Mouse (Mus musculus) Muller cell, postnatal 12 days (primary cell): ENCODE results near the gene Wbp1l.
"Not testable (repeated sequence)": the region's sequence is repeated elsewhere in the genome, so short reads cannot be mapped to it uniquely, and the experiment has no call there.

ENCODE experiments used
- DNase-seq: peaks from one replicate; pipeline ENCODE4 v3.0.0-alpha.2; 2015; ENCODE audit errors: inconsistent ontology term

The Wbp1l gene

GRCm38 (mm10) chr19:46598720-46599252 is at the start of gene Wbp1l:
Gene Wbp1l, plus strand, starts transcription at chr19:46599084.
- peak; percentile 100 for DNase-seq

GRCm38 (mm10) chr19:46550385-46550784 is 48.5 kb upstream of the Wbp1l start:
- no peak for DNase-seq

- no peak for DNase-seq
Measured at GRCm38 (mm10) chr19:46552496-46552895, 46.4 kb upstream of the Wbp1l start.

- peak; percentile 80 for DNase-seq
Measured at GRCm38 (mm10) chr19:46553541-46553955, 45.3 kb upstream of the Wbp1l start.

- DNase-seq = no peak
Measured at GRCm38 (mm10) chr19:46558009-46558408, 40.9 kb upstream of the Wbp1l start.

- DNase-seq = no peak
Measured at GRCm38 (mm10) chr19:46558631-46559030, 40.3 kb upstream of the Wbp1l start.

GRCm38 (mm10) chr19:46562132-46562531 is 36.8 kb upstream of the Wbp1l start:
- DNase-seq = peak; percentile 74

GRCm38 (mm10) chr19:46562581-46563515 is 36.0 kb upstream of the Wbp1l start:
- DNase-seq = no peak

- DNase-seq = peak; percentile 51
Measured at GRCm38 (mm10) chr19:46563603-46564002, 35.3 kb upstream of the Wbp1l start.

- no peak for DNase-seq
Measured at GRCm38 (mm10) chr19:46564043-46564462, 34.8 kb upstream of the Wbp1l start.

GRCm38 (mm10) chr19:46571211-46571877 is 27.5 kb upstream of the Wbp1l start:
- DNase-seq = not testable (repeated sequence)

- DNase-seq = no peak
Measured at GRCm38 (mm10) chr19:46571878-46572244, 27.0 kb upstream of the Wbp1l start.

GRCm38 (mm10) chr19:46572548-46572947 is 26.3 kb upstream of the Wbp1l start:
- DNase-seq = no peak

GRCm38 (mm10) chr19:46572951-46573937 is 25.6 kb upstream of the Wbp1l start, which contains the start of the genes Arl3 and Sfxn2:
Gene Arl3, minus strand, starts transcription at chr19:46573198.
Gene Sfxn2, plus strand, starts transcription at chr19:46573365.
- peak; percentile 98 for DNase-seq

- DNase-seq = no peak
Measured at GRCm38 (mm10) chr19:46573990-46574389, 24.9 kb upstream of the Wbp1l start.

- no peak for DNase-seq
Measured at GRCm38 (mm10) chr19:46575196-46575595, 23.7 kb upstream of the Wbp1l start.

GRCm38 (mm10) chr19:46587823-46588508 is 10.9 kb upstream of the Wbp1l start:
- peak; percentile 68 for DNase-seq

- no peak for DNase-seq
Measured at GRCm38 (mm10) chr19:46591575-46591974, 7.3 kb upstream of the Wbp1l start.

- no peak for DNase-seq
Measured at GRCm38 (mm10) chr19:46592751-46593439, 6.0 kb upstream of the Wbp1l start.

- no peak for DNase-seq
Measured at GRCm38 (mm10) chr19:46598187-46598586, 697 bp upstream of the Wbp1l start.
